Mouse (Mus musculus) kidney, adult 2 months (tissue): ENCODE results near the gene Cpsf4l. TPM values are rescaled to one million over a fixed set of nuclear protein-coding genes. Genes with fewer than 3 reads are reported as not detected.

Experiments
- DNase-seq: peaks from one replicate; pipeline ENCODE4 v3.0.0; 2021
- H3K27ac ChIP-seq: fragments of 200-500 bp; 2 replicates; pipeline ENCODE4 v1.5.1; 2012; ENCODE audit warnings: low read depth, low read length, control low read depth, inconsistent platforms; ENCODE audit not compliant: insufficient read depth
- H3K27me3 ChIP-seq: fragments of 200-500 bp; replicated peaks from 2 replicates; pipeline ENCODE4 v1.6.1; 2012; ENCODE audit warnings: mild to moderate bottlenecking, moderate library complexity, low read length, inconsistent platforms; ENCODE audit not compliant: control insufficient read depth, insufficient read depth
- H3K36me3 ChIP-seq: fragments of 200-500 bp; 2 replicates; pipeline ENCODE4 v1.6.1; 2012; ENCODE audit warnings: mild to moderate bottlenecking, moderate library complexity, low read length, inconsistent platforms; ENCODE audit not compliant: control insufficient read depth, insufficient read depth
- H3K4me1 ChIP-seq: fragments of 200-500 bp; 2 replicates; pipeline ENCODE4 v1.6.1; 2011; ENCODE audit warnings: low read length; ENCODE audit not compliant: control insufficient read depth, insufficient read depth
- H3K4me3 ChIP-seq: fragments of 200-500 bp; 2 replicates; pipeline ENCODE4 v1.5.1; 2011; ENCODE audit warnings: mild to moderate bottlenecking, low read depth, low read length, control low read depth; ENCODE audit not compliant: insufficient read depth
- CTCF ChIP-seq: fragments of 200-500 bp; conservative IDR thresholded peaks from 2 replicates; pipeline ENCODE4 v1.5.1; 2011; ENCODE audit warnings: low read depth, mild to moderate bottlenecking, control low read depth, low read length, moderate library complexity, mixed read lengths; ENCODE audit not compliant: insufficient read depth, insufficient read length
- POLR2A ChIP-seq: fragments of 200-500 bp; IDR thresholded peaks from one replicate; pipeline ENCODE4 v1.6.1; 2011; ENCODE audit warnings: low read depth, low read length, control low read depth
- WGBS: fragments of 180-500 bp; shearing (Covaris S2); methylation state at CpG from one replicate; pipeline ENCODE4 v1.1.7; 2018; 5-methylcytosine and 5-hydroxymethylcytosine counted together
- polyA plus RNA-seq: library from polyadenylated mRNA; depleted of rRNA; stranded (reverse); fragments of >200 nt; gene quantifications from 2 replicates; pipeline ENCODE4 v1.2.3, GENCODE M21; 2012

Cpsf4l gene
- polyA plus RNA-seq, 1 experiment: 9.0 TPM

GRCm38 (mm10) chr11:113735151-113735550 is 25.3 kb upstream of the Cpsf4l start:
- Histone ChIP-seq H3K27me3 (no peaks in the 10 kb centered on the region), H3K27ac (no peak overlapping the region), H3K4me3 (no peak overlapping the region), H3K4me1 (peaks cover 59% of the 10 kb centered on the region), H3K36me3 (no peaks in the 10 kb centered on the region)
- TF ChIP-seq CTCF (no peak), POLR2A (no peak)
- 45% methylated on average over 6 of the region's 6 CpGs for WGBS
- peak; percentile 71 for DNase-seq

- peak; percentile 55 for DNase-seq
- peak overlapping the region; percentile 21 for H3K27ac ChIP-seq
- 36% methylated on average over 6 of the region's 6 CpGs for WGBS
Observed at GRCm38 (mm10) chr11:113733631-113734364, 24.0 kb upstream of the Cpsf4l start.

GRCm38 (mm10) chr11:113731945-113732612 is 22.3 kb upstream of the Cpsf4l start:
- Histone ChIP-seq H3K36me3 (no peaks in the 10 kb centered on the region), H3K27ac (no peak overlapping the region), H3K27me3 (no peaks in the 10 kb centered on the region), H3K4me1 (peaks cover 48% of the 10 kb centered on the region), H3K4me3 (no peak overlapping the region)
- DNase-seq: no peak
- TF ChIP-seq POLR2A (no peak), CTCF (peak; percentile 29; the same call in 1 of the 2 replicates)
- 89% methylated on average over 10 of the region's 10 CpGs for WGBS

More at GRCm38 (mm10) chr11:113733631-113734364, 24.0 kb upstream of the Cpsf4l start:
- Histone ChIP-seq H3K4me3 (no peak overlapping the region), H3K27me3 (no peaks in the 10 kb centered on the region), H3K36me3 (no peaks in the 10 kb centered on the region), H3K4me1 (peaks cover 52% of the 10 kb centered on the region)
- TF ChIP-seq CTCF (no peak), POLR2A (no peak)

- Histone ChIP-seq H3K27me3 (no peaks in the 10 kb centered on the region), H3K4me1 (peaks cover 50% of the 10 kb centered on the region), H3K4me3 (no peak overlapping the region), H3K36me3 (no peaks in the 10 kb centered on the region), H3K27ac (no peak overlapping the region)
- WGBS: 30% methylated on average over 3 of the region's 3 CpGs
- TF ChIP-seq POLR2A: no peak
- TF ChIP-seq CTCF: no peak
- DNase-seq: peak; percentile 64
Observed at GRCm38 (mm10) chr11:113730879-113731278, 21.1 kb upstream of the Cpsf4l start.

- Histone ChIP-seq H3K4me3 (no peak overlapping the region), H3K4me1 (peaks cover 41% of the 10 kb centered on the region), H3K27ac (no peak overlapping the region), H3K27me3 (no peaks in the 10 kb centered on the region), H3K36me3 (no peaks in the 10 kb centered on the region)
- 16% methylated on average over 8 of the region's 8 CpGs for WGBS
- DNase-seq: peak; percentile 67
- no peak for TF ChIP-seq POLR2A
- no peak for TF ChIP-seq CTCF
Observed at GRCm38 (mm10) chr11:113729917-113730316, 20.1 kb upstream of the Cpsf4l start.

GRCm38 (mm10) chr11:113729239-113729638 is 19.4 kb upstream of the Cpsf4l start:
- Histone ChIP-seq H3K36me3 (no peaks in the 10 kb centered on the region), H3K27me3 (no peaks in the 10 kb centered on the region), H3K4me3 (no peak overlapping the region), H3K27ac (0 out of 2 replicates have a peak overlapping the region, but pooled peaks have one; percentile 10), H3K4me1 (peaks cover 36% of the 10 kb centered on the region)
- WGBS: 55% methylated on average over 21 of the region's 21 CpGs
- DNase-seq: peak; percentile 28
- TF ChIP-seq CTCF (no peak), POLR2A (no peak)

GRCm38 (mm10) chr11:113727992-113728391 is 18.2 kb upstream of the Cpsf4l start:
- Histone ChIP-seq H3K36me3 (no peaks in the 10 kb centered on the region), H3K4me3 (no peak overlapping the region), H3K27me3 (no peaks in the 10 kb centered on the region), H3K27ac (peak overlapping the region; percentile 10; the same call in 1 of the 2 replicates), H3K4me1 (peaks cover 24% of the 10 kb centered on the region; the same call in 1 of the 2 replicates)
- DNase-seq: no peak
- WGBS: 65% methylated on average over 6 of the region's 6 CpGs
- TF ChIP-seq CTCF: no peak
